Mouse (Mus musculus) gastrocnemius, adult 2 months (tissue): ENCODE data around the gene Drd2. TPM values are rescaled to one million over a fixed set of nuclear protein-coding genes. Genes with fewer than 3 reads are reported as not detected.

Experiments
- DNase-seq: peaks from one replicate; pipeline ENCODE4 v3.0.0; 2022
- H3K27ac ChIP-seq: fragments of 200-600 bp; 2 replicates; pipeline ENCODE4 v1.8.1; 2022; ENCODE audit warnings: mild to moderate bottlenecking
- H3K4me3 ChIP-seq: fragments of 200-600 bp; 2 replicates; pipeline ENCODE4 v1.8.1; 2022; ENCODE audit warnings: mild to moderate bottlenecking, moderate library complexity
- CTCF ChIP-seq: fragments of 200-600 bp; IDR thresholded peaks from 2 replicates; pipeline ENCODE4 v1.8.1; 2022; ENCODE audit warnings: antibody characterized with exemption, mild to moderate bottlenecking, moderate library complexity
- intact Hi-C: fragments of 180-260 bp; cut with DNase I; formaldehyde crosslinking; loops from one replicate; pipeline ENCODE4 v1.15.1; 2025
- total RNA-seq, 2 experiments: library from RNA; stranded (reverse); gene quantifications; 2 replicates each; pipeline ENCODE4 v1.2.3; 2021

The Drd2 gene
- total RNA-seq, 2 experiments from 2014 or later, result not detected

DNA sequence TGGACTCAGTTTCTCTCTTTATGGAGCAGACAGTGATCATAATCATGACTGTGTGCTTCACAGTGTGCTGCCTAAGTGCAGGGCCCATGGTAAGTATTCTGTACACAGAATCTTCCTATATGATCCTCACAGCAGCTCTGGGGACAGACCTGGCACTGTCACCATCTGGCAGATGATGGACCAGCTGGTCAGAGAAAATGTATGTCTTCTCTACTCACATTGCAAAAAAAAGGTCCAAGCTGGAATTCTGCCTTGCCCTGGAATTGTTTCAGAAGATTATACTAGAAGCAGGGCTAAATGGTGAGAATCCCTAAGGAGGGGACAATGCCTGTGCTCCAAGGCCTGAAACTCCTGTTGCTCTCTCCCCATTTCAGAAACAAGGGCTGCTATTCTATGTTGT lies 55.6 kb downstream of the Drd2 start:
- DNase-seq, result no peak
- no peak for TF ChIP-seq CTCF
- no peak overlapping the region for H3K27ac ChIP-seq
- intact Hi-C loops, result no loop called here
- H3K4me3 ChIP-seq, result no peak overlapping the region

- intact Hi-C loops, result no loop called here
- Histone ChIP-seq H3K4me3 (no peak overlapping the region), H3K27ac (no peak overlapping the region)
- TF ChIP-seq CTCF, result no peak
- no peak for DNase-seq
Measured at GRCm38 (mm10) chr9:49403711-49404110, 63.3 kb downstream of the Drd2 start.

DNA sequence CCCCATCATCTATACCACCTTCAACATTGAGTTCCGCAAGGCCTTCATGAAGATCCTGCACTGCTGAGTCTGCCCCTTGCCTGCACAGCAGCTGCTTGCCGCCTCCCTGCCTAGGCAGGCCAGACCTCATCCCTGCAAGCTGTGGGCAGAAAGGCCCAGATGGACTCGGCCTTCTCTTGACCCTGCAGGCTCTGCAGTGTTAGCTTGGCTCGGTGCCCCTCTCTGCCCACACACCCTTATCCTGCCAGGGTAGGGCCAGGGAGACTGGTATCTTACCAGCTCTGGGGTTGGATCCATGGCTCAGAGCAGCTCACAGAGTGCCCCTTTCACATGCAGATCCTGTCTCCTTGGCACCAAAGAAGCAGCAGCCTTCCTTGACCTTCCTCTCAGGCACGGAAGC lies 66.6 kb downstream of the Drd2 start:
- no peak for DNase-seq
- intact Hi-C loops, result no loop called here
- no peak for TF ChIP-seq CTCF
- H3K4me3 ChIP-seq, result no peak overlapping the region
- H3K27ac ChIP-seq, result no peak overlapping the region

- TF ChIP-seq CTCF, result no peak
- no peak overlapping the region for H3K27ac ChIP-seq
- no peak overlapping the region for H3K4me3 ChIP-seq
- intact Hi-C loops, result no loop called here
- no peak for DNase-seq
Measured at GRCm38 (mm10) chr9:49410621-49411020, 70.2 kb downstream of the Drd2 start.

GRCm38 (mm10) chr9:49423866-49424265 lies 83.4 kb downstream of the Drd2 start:
- DNase-seq, result no peak
- intact Hi-C loops, result no loop called here
- Histone ChIP-seq H3K27ac (no peak overlapping the region), H3K4me3 (no peak overlapping the region)
- TF ChIP-seq CTCF, result no peak

- no peak for DNase-seq
- H3K27ac ChIP-seq, result no peak overlapping the region
- intact Hi-C loops, result no loop called here
- TF ChIP-seq CTCF, result no peak
- no peak overlapping the region for H3K4me3 ChIP-seq
Measured at GRCm38 (mm10) chr9:49425585-49425984, 85.2 kb downstream of the Drd2 start.

- Histone ChIP-seq H3K4me3 (no peak within 1 kb of the TSS), H3K27ac (no peak within 1 kb of the TSS)
- TF ChIP-seq CTCF, result no peak
- intact Hi-C loops, result no loop called here
- no peak for DNase-seq
Measured at GRCm38 (mm10) chr9:49426921-49427320, 86.5 kb downstream of the Drd2 start, which contains the start of gene Ankk1. TSS of gene Ankk1 (minus strand) at chr9:49427021.

- DNase-seq, result no peak
- H3K4me3 ChIP-seq, result no peak overlapping the region
- no peak for TF ChIP-seq CTCF
- no peak overlapping the region for H3K27ac ChIP-seq
- intact Hi-C loops, result no loop called here
Measured at GRCm38 (mm10) chr9:49427478-49427877, 87.1 kb downstream of the Drd2 start.

DNA sequence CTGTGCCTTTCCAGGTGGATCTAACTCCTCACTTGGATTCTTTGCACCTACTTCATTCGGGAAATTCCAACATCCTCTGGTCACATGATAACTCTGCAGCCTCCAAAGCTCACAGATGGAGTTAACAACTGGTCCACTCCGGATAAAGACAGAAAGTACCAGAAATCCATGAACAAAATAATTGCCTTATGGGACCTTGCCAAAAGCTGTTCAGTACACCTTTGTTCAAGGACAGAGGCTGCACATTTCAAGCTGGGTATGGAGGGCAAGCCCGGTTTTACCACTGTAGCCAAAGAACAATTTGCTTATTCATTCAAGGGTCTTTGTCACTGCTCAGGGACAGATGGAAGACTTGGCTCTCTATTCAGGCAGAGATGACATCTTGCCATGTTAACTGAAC lies 102.2 kb downstream of the Drd2 start:
- no peak overlapping the region for H3K27ac ChIP-seq
- intact Hi-C loops, result no loop called here
- H3K4me3 ChIP-seq, result no peak overlapping the region
- TF ChIP-seq CTCF, result no peak
- no peak for DNase-seq

GRCm38 (mm10) chr9:49450491-49450890 lies 110.1 kb downstream of the Drd2 start:
- TF ChIP-seq CTCF, result no peak
- Histone ChIP-seq H3K27ac (no peak overlapping the region), H3K4me3 (no peak overlapping the region)
- intact Hi-C loops, result no loop called here
- no peak for DNase-seq

GRCm38 (mm10) chr9:49452396-49452795 lies 112.0 kb downstream of the Drd2 start:
- H3K4me3 ChIP-seq, result no peak overlapping the region
- no peak for TF ChIP-seq CTCF
- H3K27ac ChIP-seq, result no peak overlapping the region
- intact Hi-C loops, result no loop called here
- no peak for DNase-seq

GRCm38 (mm10) chr9:49456136-49456535 lies 115.7 kb downstream of the Drd2 start:
- Histone ChIP-seq H3K27ac (no peak overlapping the region), H3K4me3 (no peak overlapping the region)
- DNase-seq, result no peak
- intact Hi-C loops, result no loop called here
- no peak for TF ChIP-seq CTCF

Other genes with a start within 250 kb of the Drd2 start
- gene Gm4894, start 90.1 kb upstream of the Drd2 start, total RNA-seq, result not detected
- not detected for gene Ankk1, start 86.4 kb downstream of the Drd2 start, total RNA-seq
- under 1 TPM; 0.89 to 0.97 TPM for gene Ttc12, start 145.6 kb downstream of the Drd2 start, total RNA-seq